Mouse (Mus musculus) kidney, postnatal 0 days (tissue): ENCODE measurements at regions not wholly inside any gene's neighbourhood (a gene's known extent, or its start where the extent isn't known, plus 50 kb on each side); places are given as distances from the start of the nearest gene placed in this dataset.

Experiments used
- ATAC-seq: fragments of 200-750 bp; cut with Nextera tagmentation; replicated peaks from 2 replicates; pipeline ENCODE4 v1.8.0; 2017; ENCODE audit warnings: low read depth, moderate number of reproducible peaks, moderate TSS enrichment, moderate library complexity; ENCODE audit not compliant: low FRiP score
- DNase-seq: peaks from one replicate; pipeline ENCODE4 v3.0.0-alpha.2; 2016; ENCODE audit warnings: low spot score
- H3K27ac ChIP-seq: fragments of 300-500 bp; sonication (generic); 2 replicates; pipeline ENCODE4 v1.5.1; 2014; ENCODE audit warnings: mild to moderate bottlenecking
- H3K27me3 ChIP-seq: fragments of 300-500 bp; sonication (generic); 2 replicates; pipeline ENCODE4 v1.6.1; 2014; ENCODE audit warnings: low read length, mixed read lengths; ENCODE audit not compliant: insufficient read depth
- H3K36me3 ChIP-seq: fragments of 300-500 bp; sonication (generic); 2 replicates; pipeline ENCODE4 v1.6.1; 2014; ENCODE audit warnings: low read length, mixed read lengths; ENCODE audit not compliant: insufficient read depth
- H3K4me1 ChIP-seq: fragments of 300-500 bp; sonication (generic); replicated peaks from 2 replicates; pipeline ENCODE4 v1.6.1; 2014; ENCODE audit warnings: antibody characterized with exemption, low read length, mixed read lengths; ENCODE audit not compliant: insufficient read depth
- H3K4me2 ChIP-seq: fragments of 300-500 bp; sonication (generic); 2 replicates; pipeline ENCODE4 v1.6.1; 2014; ENCODE audit warnings: mild to moderate bottlenecking, low read length, moderate library complexity, mixed read lengths
- H3K4me3 ChIP-seq: fragments of 300-500 bp; sonication (generic); replicated peaks from 2 replicates; pipeline ENCODE4 v1.5.1; 2014; ENCODE audit warnings: low read depth, low read length
- H3K9ac ChIP-seq: fragments of 300-500 bp; sonication (generic); 2 replicates; pipeline ENCODE4 v1.6.1; 2014; ENCODE audit warnings: low read depth, low read length
- H3K9me3 ChIP-seq: fragments of 300-500 bp; sonication (generic); replicated peaks from 2 replicates; pipeline ENCODE4 v1.6.1; 2016; ENCODE audit warnings: low read length, inconsistent platforms, mixed read lengths
- CTCF ChIP-seq: IDR thresholded peaks from 2 replicates; pipeline ENCODE4 v1.5.1; 2016; ENCODE audit warnings: antibody characterized with exemption, low read depth, mild to moderate bottlenecking, moderate library complexity
- WGBS: fragments of 180-500 bp; shearing (Covaris S2); extraction: QIAGEN DNeasy Blood & Tissue Kit; methylation state at CpG from one replicate; pipeline ENCODE4 v1.1.7; 2014; 5-methylcytosine and 5-hydroxymethylcytosine counted together

DNA sequence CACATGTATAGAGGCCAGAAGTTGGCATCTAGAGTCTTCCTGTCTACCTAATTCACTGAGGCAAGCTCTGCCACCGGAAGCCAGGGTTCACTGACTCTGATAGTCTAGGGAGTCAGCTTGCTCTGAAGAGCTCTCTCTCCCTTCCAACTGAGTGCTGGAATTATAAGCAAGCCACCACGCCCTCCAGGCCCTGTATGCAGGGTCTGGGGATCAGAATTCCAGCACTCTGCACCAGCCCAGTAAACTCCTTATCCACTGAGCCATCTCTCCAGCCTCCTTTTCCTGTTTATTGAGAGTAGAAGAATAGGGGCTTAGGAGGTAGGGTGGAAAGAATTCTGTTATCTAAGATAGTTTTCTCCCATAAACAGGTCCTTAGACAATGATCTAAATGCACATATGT is 215.3 kb downstream of the Mreg start:
- no peak overlapping the region for H3K4me2 ChIP-seq
- WGBS, result 49% methylated on average over 2 of the region's 2 CpGs
- TF ChIP-seq CTCF, result no peak
- H3K27me3 ChIP-seq, result no peaks in the 10 kb centered on the region
- H3K4me1 ChIP-seq, result no peaks in the 10 kb centered on the region
- H3K9ac ChIP-seq, result no peak overlapping the region
- H3K4me3 ChIP-seq, result no peak overlapping the region
- H3K36me3 ChIP-seq, result no peaks in the 10 kb centered on the region
- ATAC-seq (no peak), DNase-seq (no peak)
- no peak overlapping the region for H3K27ac ChIP-seq
- H3K9me3 ChIP-seq, result no peaks in the 10 kb centered on the region

DNA sequence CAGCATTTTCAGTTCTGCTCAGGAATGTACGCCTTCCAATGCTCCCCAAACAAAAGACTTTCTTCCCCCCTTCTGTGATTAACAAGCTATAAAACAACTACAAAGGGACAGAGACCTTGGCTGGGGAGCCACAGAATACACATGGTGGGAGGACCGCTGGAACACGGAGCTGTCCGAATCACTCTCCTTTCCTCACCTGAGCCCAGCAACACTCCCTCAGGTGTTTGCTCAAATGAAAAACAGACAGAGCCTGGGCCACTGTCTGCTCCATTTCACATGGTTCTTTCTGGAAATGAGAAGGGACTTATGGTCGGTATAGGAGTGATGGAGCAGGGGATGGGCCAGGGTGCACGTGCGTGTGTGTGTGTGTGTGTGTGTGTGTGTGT is 215.9 kb downstream of the Mreg start:
- no peak overlapping the region for H3K4me2 ChIP-seq
- no peaks in the 10 kb centered on the region for H3K9me3 ChIP-seq
- ATAC-seq (no peak), DNase-seq (no peak)
- no peak for TF ChIP-seq CTCF
- H3K27ac ChIP-seq, result no peak overlapping the region
- 49% methylated on average over 7 of the region's 7 CpGs for WGBS
- no peaks in the 10 kb centered on the region for H3K36me3 ChIP-seq
- no peak overlapping the region for H3K4me3 ChIP-seq
- no peak overlapping the region for H3K9ac ChIP-seq
- no peaks in the 10 kb centered on the region for H3K27me3 ChIP-seq
- no peaks in the 10 kb centered on the region for H3K4me1 ChIP-seq

DNA sequence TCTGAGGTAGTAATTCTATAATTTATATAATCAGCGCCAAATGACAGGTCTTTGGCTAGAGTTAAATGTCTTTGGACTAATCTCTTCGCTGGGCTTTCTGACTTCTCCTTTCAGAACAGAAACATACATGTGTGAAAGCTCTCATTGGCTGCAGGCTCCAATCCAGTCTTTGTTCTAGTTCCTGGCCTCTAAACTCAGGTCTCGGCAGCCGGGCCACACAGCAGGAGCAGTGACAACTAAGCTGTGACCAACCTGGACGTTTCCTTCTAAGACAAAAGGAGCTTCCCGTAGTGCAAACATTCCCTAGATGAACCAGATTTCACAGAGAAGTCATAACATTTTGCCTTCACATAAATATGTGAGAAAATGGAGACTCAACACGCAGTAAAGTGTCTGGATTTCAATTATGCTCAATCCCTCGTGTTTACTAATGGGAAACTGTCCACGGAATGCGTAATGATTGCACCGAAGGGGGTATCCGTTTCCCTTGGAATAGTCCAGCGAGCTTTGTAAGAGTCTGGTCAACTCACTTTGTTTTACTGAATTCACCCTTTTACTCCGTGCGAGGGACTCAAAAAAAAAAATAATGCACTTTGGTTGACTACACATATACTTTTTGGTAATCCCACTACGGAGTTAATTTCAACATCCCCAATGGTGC is 216.4 kb downstream of the Mreg start:
- 66% methylated on average over 16 of the region's 16 CpGs for WGBS

DNA sequence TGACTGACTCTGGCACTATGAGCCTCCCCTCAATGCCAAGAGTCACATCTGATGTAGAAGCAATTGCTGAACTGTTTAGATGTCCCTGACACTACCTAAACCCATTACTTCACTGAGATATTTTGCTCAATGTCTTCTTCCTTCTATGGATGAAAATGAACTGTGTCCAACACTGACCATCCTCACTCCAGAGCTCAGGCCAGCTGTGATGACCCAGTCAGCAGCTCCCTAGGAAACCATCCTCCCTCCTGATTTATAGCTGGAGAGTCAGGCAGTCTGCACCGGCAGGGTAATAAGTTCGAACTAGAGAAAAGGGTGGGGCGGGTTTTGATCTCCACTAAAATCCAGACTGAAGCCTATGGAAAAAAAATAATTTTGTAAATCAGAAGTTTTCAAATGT is 221.2 kb downstream of the Mreg start:
- Histone ChIP-seq H3K4me1 (no peaks in the 10 kb centered on the region), H3K4me3 (no peak overlapping the region), H3K9ac (no peak overlapping the region), H3K4me2 (no peak overlapping the region), H3K36me3 (no peaks in the 10 kb centered on the region), H3K27ac (no peak overlapping the region), H3K9me3 (no peaks in the 10 kb centered on the region), H3K27me3 (no peaks in the 10 kb centered on the region)
- no peak for TF ChIP-seq CTCF
- DNase-seq, result no peak
- ATAC-seq, result no peak
- WGBS, result 46% methylated on average over 3 of the region's 3 CpGs

More for the DNA sequence above, 216.4 kb downstream of the Mreg start:
- Histone ChIP-seq H3K27me3 (no peaks in the 10 kb centered on the region), H3K4me2 (no peak overlapping the region), H3K9me3 (no peaks in the 10 kb centered on the region), H3K27ac (no peak overlapping the region), H3K9ac (no peak overlapping the region), H3K36me3 (no peaks in the 10 kb centered on the region), H3K4me1 (no peaks in the 10 kb centered on the region), H3K4me3 (no peak overlapping the region)
- ATAC-seq, result no peak
- DNase-seq, result no peak
- no peak for TF ChIP-seq CTCF

DNA sequence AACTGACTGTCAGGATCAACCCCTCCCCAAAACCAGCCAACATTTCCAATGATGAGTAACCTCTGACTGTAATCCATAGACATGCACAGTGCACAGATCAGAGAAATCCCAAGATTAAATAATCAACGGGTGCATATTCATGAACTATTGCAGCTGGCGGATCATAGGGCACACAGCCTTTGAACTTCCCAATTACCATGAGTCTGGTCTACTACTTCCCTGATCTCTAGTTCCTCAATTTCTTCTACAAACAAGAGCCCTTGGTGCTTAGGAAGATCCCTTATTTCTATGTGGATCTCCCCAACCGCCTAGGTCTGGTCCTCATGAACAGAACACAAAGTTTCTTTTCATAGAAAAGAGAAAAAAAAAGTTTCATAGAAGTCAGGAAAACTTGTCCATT is 224.0 kb downstream of the Mreg start:
- DNase-seq, result no peak
- WGBS, result 92% methylated on average over 3 of the region's 3 CpGs
- H3K9me3 ChIP-seq, result no peaks in the 10 kb centered on the region

DNA sequence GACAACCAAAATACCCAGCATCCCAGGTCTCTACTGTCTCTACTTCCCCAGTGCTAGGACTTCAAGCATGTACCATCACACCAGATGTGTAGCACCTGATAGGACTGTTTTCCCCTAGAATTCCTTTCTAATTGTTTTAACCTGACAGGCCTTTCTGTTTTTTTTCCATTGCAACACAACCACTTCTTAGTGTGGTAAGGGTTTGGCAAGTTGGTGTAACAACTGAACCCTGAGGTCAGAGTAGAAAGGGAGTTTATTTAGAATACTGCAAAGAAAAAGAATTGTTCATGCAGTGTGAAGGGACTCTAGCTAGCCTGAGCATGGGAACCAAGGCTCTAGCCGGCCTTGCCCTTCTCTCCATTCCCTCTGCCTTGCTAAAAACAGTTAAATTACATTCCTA is 226.1 kb downstream of the Mreg start:
- Histone ChIP-seq H3K4me2 (no peak overlapping the region), H3K27ac (no peak overlapping the region), H3K9ac (no peak overlapping the region), H3K4me1 (no peaks in the 10 kb centered on the region), H3K4me3 (no peak overlapping the region), H3K9me3 (no peaks in the 10 kb centered on the region), H3K27me3 (no peaks in the 10 kb centered on the region), H3K36me3 (no peaks in the 10 kb centered on the region)
- no peak for TF ChIP-seq CTCF
- 64% methylated on average over 1 of the region's 1 CpGs for WGBS
- DNase-seq (no peak), ATAC-seq (no peak)

More for the DNA sequence above, 224.0 kb downstream of the Mreg start:
- H3K27me3 ChIP-seq, result no peaks in the 10 kb centered on the region
- H3K4me1 ChIP-seq, result no peaks in the 10 kb centered on the region
- no peak for TF ChIP-seq CTCF
- H3K27ac ChIP-seq, result no peak overlapping the region
- H3K4me3 ChIP-seq, result no peak overlapping the region
- no peak for ATAC-seq
- no peak overlapping the region for H3K4me2 ChIP-seq
- H3K9ac ChIP-seq, result no peak overlapping the region
- H3K36me3 ChIP-seq, result no peaks in the 10 kb centered on the region

DNA sequence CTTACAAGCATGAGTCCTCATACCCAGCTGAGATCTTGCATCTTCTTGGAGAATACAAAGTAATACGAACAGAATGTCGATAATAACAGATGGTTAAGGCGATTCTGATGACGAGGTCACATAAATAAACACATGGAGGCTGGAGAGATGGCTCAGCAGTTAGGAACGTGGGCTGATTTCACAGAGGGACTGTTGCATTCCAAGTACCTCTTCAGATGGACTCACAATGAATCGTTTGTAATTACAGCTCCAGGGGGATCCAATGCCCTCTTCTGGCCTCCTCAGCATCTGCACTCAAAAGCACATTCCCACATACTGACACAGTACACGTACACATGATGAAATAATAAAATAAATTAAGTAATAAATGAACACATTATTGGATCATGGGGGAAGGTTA is 228.3 kb downstream of the Mreg start:
- WGBS, result 87% methylated on average over 7 of the region's 7 CpGs
- ATAC-seq (no peak), DNase-seq (no peak)
- no peak overlapping the region for H3K9ac ChIP-seq
- H3K27ac ChIP-seq, result no peak overlapping the region
- no peaks in the 10 kb centered on the region for H3K4me1 ChIP-seq
- TF ChIP-seq CTCF, result 0 out of 2 replicates have a peak, but pooled peaks have one; percentile 7
- H3K36me3 ChIP-seq, result no peaks in the 10 kb centered on the region
- H3K9me3 ChIP-seq, result no peaks in the 10 kb centered on the region
- H3K27me3 ChIP-seq, result no peaks in the 10 kb centered on the region
- H3K4me3 ChIP-seq, result no peak overlapping the region
- H3K4me2 ChIP-seq, result no peak overlapping the region
